Mouse (Mus musculus) ES-E14 (cell line): ENCODE data around the gene Ptprj.

Experiments
- CHD2 ChIP-seq: IDR thresholded peaks from 2 replicates; pipeline ENCODE4 v1.6.1; 2014; ENCODE audit warnings: mild to moderate bottlenecking, low read depth, low read length, inconsistent platforms
- HCFC1 ChIP-seq: IDR thresholded peaks from 2 replicates; pipeline ENCODE4 v1.6.1; 2012; ENCODE audit warnings: low read length, inconsistent platforms, borderline replicate concordance; ENCODE audit not compliant: insufficient read depth
- MAFK ChIP-seq: IDR thresholded peaks from 2 replicates; pipeline ENCODE4 v1.6.1; 2014; ENCODE audit warnings: mild to moderate bottlenecking, low read depth, low read length, inconsistent platforms; ENCODE audit not compliant: insufficient read depth
- ZC3H11A ChIP-seq: IDR thresholded peaks from 2 replicates; pipeline ENCODE4 v1.6.1; 2012; ENCODE audit warnings: low read depth, mild to moderate bottlenecking, inconsistent platforms, low read length, borderline replicate concordance
- ZNF384 ChIP-seq: IDR thresholded peaks from 2 replicates; pipeline ENCODE4 v1.6.1; 2012; ENCODE audit warnings: low read depth, low read length, inconsistent platforms

DNA sequence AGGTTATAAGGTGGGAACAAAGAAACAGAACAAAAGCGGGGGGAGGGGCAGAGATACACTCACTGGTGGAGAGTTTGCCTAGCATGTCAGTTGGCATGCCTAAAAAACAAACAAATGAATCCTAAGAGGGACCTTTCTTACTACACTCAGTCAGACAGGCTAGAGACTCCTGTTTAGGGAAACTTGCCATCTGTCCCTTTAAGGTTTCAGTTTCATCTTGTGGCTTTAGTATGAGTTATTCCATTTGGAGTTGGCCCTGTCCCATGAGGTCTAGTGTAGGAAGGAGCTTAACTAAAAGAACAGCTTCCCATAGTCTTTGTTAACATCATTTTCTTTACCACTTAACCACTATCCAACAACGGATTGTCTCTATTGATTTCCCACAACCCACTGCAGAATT is 32.6 kb upstream of the Ptprj start:
- no peak for TF ChIP-seq ZC3H11A
- TF ChIP-seq CHD2 = no peak
- TF ChIP-seq ZNF384 = no peak
- no peak for TF ChIP-seq MAFK
- no peak for TF ChIP-seq HCFC1
